Mouse (Mus musculus): Measurements from ENCODE around the gene Eva1c. TPM values are rescaled to one million over a fixed set of nuclear protein-coding genes. Genes with fewer than 3 reads are reported as not detected.

Gene Eva1c
- 1 to 10 TPM; 1.3 to 1.4 TPM for total RNA-seq (2021)
- long read RNA-seq = 0 reads

GRCm38 (mm10) chr16:90826457-90826856 is at the start of gene Eva1c:
Eva1c (plus strand) TSS chr16:90826719.
- no peak for DNase-seq (ENCODE audit: low spot score in 2 of 2)

- DNase-seq (ENCODE audit: low spot score in 2 of 2) = no peak
Measured at GRCm38 (mm10) chr16:90779783-90780182, 46.7 kb upstream of the Eva1c start.

- no peak for DNase-seq (ENCODE audit: low spot score in 2 of 2)
Measured at GRCm38 (mm10) chr16:90783302-90783701, 43.2 kb upstream of the Eva1c start.

- DNase-seq (ENCODE audit: low spot score in 2 of 2) = no peak
Measured at GRCm38 (mm10) chr16:90785257-90785656, 41.3 kb upstream of the Eva1c start.

- no peak for DNase-seq (ENCODE audit: low spot score in 2 of 2)
Measured at GRCm38 (mm10) chr16:90788580-90788979, 37.9 kb upstream of the Eva1c start.

GRCm38 (mm10) chr16:90790946-90791345 is 35.6 kb upstream of the Eva1c start:
- DNase-seq (ENCODE audit: low spot score in 2 of 2) = no peak

- no peak for DNase-seq (ENCODE audit: low spot score in 2 of 2)
Measured at GRCm38 (mm10) chr16:90792066-90792465, 34.5 kb upstream of the Eva1c start.

- peak; percentile 14 to 35 for DNase-seq (ENCODE audit: low spot score in 2 of 2)
Measured at GRCm38 (mm10) chr16:90792500-90792899, 34.0 kb upstream of the Eva1c start.

- no peak for DNase-seq (ENCODE audit: low spot score in 2 of 2)
Measured at GRCm38 (mm10) chr16:90794708-90795107, 31.8 kb upstream of the Eva1c start.

GRCm38 (mm10) chr16:90798446-90798845 is 28.1 kb upstream of the Eva1c start:
- DNase-seq (ENCODE audit: low spot score in 2 of 2) = no peak

GRCm38 (mm10) chr16:90798848-90799247 is 27.7 kb upstream of the Eva1c start:
- no peak for DNase-seq (ENCODE audit: low spot score in 2 of 2)

- DNase-seq (ENCODE audit: low spot score in 2 of 2) = no peak
Measured at GRCm38 (mm10) chr16:90799840-90800239, 26.7 kb upstream of the Eva1c start.

- no peak for DNase-seq (ENCODE audit: low spot score in 2 of 2)
Measured at GRCm38 (mm10) chr16:90801251-90801650, 25.3 kb upstream of the Eva1c start.

- DNase-seq (ENCODE audit: low spot score in 2 of 2) = peak in 1 of 2 experiments; percentile 23
Measured at GRCm38 (mm10) chr16:90801928-90802327, 24.6 kb upstream of the Eva1c start.

GRCm38 (mm10) chr16:90804466-90804865 is 22.1 kb upstream of the Eva1c start:
- DNase-seq (ENCODE audit: low spot score in 2 of 2) = no peak

GRCm38 (mm10) chr16:90809975-90810715 is 16.4 kb upstream of the Eva1c start, which contains the start of gene Urb1:
Urb1 (minus strand) TSS chr16:90810413.
- DNase-seq (ENCODE audit: low spot score in 2 of 2) = peak; percentile 97 to 99

- no peak for DNase-seq (ENCODE audit: low spot score in 2 of 2)
Measured at GRCm38 (mm10) chr16:90810716-90811256, 15.7 kb upstream of the Eva1c start.

- no peak for DNase-seq (ENCODE audit: low spot score in 2 of 2)
Measured at GRCm38 (mm10) chr16:90812086-90812485, 14.4 kb upstream of the Eva1c start.

GRCm38 (mm10) chr16:90820326-90820725 is 6.2 kb upstream of the Eva1c start:
- no peak for DNase-seq (ENCODE audit: low spot score in 2 of 2)

- DNase-seq (ENCODE audit: low spot score in 2 of 2) = no peak
Measured at GRCm38 (mm10) chr16:90821046-90821697, 5.3 kb upstream of the Eva1c start.

- no peak for DNase-seq (ENCODE audit: low spot score in 2 of 2)
Measured at GRCm38 (mm10) chr16:90822284-90822935, 4.1 kb upstream of the Eva1c start.

- no peak for DNase-seq (ENCODE audit: low spot score in 2 of 2)
Measured at GRCm38 (mm10) chr16:90822981-90823380, 3.5 kb upstream of the Eva1c start.

Measured in layer of hippocampus, postnatal 10 days (tissue).